Mouse (Mus musculus): ENCODE data around the gene Ift122. TPM values are rescaled to one million over a fixed set of nuclear protein-coding genes. Genes with fewer than 3 reads are reported as not detected.
"Not testable (repeated sequence)": the region's sequence is repeated elsewhere in the genome, so short reads cannot be mapped to it uniquely, and the experiment has no call there.

Ift122 gene
- polyA plus RNA-seq, 3 experiments from 2014 or later: 1.3 to 2.0 (median 1.6) TPM

DNA sequence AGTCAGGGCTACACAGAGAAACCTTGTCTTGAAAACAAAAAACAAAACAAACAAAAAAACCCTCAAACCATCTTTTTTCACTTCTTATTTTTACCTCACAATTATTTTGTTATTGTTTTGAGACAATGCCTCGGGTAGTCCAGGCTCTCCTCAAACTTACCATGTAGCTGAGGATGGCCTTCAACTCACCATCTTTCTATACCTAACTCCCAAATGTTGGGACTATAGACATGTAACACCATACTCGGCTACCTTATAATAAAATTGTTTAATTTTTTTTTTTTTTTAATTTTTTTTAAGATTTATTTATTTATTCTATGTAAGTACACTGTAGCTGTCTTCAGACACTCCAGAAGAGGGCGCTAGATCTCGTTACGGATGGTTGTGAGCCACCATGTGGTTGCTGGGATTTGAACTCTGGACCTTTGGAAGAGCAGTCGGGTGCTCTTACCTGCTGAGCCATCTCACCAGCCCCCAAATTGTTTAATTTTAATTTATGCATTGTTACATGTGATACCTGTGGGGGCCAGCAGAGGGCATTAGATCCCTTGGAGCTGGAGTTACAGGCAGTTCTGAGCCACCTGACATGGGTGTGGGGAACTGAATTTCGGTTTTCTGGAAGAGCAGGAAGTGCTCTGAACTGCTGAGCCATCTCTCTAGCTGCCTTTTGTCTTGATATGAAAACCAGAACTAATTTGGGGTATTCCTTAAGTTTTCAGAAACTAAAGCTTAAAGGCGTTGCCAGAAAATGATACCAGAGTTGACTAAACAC, 6.4 kb upstream of the Ift122 start:
- peak; percentile 86 for ATAC-seq

GRCm38 (mm10) chr6:115848598-115849304, 4.5 kb upstream of the Ift122 start:
- no peak for ATAC-seq

DNA sequence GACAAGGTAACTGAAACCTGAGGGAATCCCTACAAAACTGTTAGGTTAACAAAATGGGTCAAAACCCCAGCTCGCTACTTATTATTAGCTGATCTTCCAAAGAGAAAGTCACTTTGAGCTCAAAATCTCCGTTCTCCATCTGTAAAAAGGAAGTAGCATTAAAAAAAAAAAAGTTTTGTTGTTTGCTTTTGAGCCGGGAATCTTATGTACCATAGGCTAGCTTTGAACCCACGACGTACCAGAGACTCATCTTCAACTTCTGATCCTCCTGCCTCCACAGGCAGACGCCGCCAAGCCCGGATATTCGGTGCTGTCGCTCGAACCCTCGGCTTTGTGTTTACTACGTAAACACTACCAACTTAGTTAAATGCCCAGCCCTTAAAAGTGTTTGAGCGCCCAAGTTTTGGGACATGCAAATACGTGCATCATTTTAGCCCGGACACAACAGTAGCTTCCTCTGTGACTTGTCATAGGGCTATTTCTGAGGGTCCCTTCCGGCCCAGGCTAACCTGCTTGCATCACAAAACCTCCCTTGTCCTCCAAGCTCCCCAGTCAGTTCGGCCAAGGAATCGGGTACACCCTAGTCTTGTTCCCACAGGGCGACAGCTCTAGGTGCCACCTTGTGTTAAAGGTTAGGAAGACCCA, 702 bp upstream of the Ift122 start:
- ATAC-seq: no peak

- no peak for ATAC-seq
Observed at GRCm38 (mm10) chr6:115853985-115854384, 715 bp downstream of the Ift122 start.

DNA sequence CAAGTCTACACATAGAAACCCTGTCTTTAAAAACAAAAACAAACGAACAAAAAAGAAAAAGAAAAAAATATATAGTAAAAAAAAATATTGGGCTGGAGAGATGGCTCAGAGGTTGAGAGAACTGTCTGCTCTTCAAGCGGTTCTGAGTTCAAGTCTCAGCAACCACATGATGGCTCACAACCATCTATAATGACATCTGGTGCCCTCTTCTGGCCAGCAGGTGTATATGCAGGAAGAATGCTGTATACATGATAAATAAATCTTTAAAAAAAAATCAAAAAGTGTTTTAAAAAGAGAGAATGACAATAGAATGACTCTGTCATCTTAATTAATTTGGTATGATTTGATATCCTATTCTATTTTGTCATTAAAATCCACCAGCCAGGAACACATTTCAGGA, 1.2 kb downstream of the Ift122 start:
- no peak for ATAC-seq

- no peak for ATAC-seq
Observed at GRCm38 (mm10) chr6:115855733-115856360, 2.6 kb downstream of the Ift122 start.

DNA sequence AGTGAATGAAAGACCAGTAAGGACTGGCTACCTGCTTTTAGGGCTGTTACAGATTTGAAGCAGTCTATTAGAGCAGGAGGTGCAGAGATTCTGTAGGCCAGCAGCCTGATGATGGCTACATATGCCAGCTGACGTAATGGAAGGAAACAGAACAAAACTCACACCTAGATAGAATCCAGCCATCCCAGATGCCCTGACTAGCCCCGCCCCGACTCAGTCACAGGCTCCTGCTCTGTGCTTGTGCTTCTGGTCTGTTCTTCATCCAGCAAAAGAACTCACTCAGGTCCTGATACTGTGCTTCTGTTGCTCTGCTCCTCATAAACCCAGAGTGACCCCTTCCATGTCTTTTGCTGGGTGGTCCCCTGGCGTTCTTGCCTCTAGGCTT, 3.1 kb downstream of the Ift122 start:
- no peak for ATAC-seq

DNA sequence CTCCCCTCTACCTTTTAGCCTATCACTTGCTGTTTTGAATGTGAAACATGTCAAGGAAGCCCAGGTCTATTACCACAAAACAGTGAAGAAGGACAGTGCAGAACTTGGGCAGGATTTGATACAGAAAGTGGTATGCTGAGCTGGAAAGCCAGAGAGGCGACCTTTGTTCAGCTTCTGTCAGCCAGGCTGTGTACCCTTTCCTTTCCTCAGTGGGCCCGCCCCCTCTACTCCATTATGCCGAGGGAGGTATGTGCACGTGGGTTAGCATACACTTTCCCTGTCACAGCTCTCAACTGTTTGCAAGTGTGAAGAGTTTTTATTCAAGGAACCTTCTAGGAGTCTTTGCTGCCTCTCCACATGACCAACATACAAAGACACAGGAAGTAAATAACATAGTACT, 6.0 kb downstream of the Ift122 start:
- ATAC-seq: no peak

GRCm38 (mm10) chr6:115860027-115860556, 6.8 kb downstream of the Ift122 start:
- no peak for ATAC-seq

DNA sequence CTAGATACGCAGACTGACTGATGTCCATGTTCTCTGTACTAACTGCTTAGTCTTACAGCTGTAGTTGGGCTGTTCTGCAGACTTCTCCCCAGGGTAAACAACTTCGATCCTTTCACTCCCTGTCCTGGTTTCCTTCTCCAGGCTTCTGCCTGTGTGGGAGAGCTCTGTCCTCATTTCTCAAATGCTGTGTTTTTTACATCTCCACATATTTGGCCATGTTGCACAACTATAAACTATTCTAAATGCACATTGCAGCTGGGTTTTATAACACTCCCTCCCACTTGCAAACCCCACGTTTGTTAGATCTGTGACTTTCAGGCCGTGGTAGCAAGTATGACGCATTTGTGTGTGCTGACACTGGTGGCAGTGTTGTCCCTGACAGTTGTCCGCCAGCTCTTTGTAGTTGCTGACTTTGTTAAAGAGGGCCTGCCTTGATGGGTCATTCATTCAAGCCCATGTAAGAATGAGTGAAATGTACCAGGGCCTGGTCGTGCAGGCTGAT, 10.1 kb downstream of the Ift122 start:
- ATAC-seq: no peak

GRCm38 (mm10) chr6:115865246-115865645, 12.0 kb downstream of the Ift122 start:
- ATAC-seq: no peak

- not testable (repeated sequence) for ATAC-seq
Observed at GRCm38 (mm10) chr6:115867157-115867556, 13.9 kb downstream of the Ift122 start.

DNA sequence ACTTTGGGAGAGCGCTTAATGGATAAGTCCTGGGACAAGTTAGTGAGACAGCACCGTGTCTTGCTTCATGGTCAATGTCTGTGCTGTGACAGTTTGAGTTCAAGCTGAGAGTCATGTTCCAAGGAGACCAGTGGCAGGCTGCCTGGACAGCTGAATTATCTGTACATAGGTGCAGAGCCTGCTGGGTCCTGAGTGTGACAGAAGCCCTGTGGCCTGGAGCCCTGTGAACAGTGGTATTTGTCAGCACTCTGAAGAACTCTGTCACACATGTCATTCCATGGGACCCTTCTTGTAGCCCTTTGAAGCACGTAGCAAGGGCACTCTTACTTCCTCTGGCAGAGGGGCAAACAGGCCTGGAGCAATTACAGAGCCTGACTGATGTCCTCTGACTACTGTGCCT, 18.0 kb downstream of the Ift122 start:
- not testable (repeated sequence) for ATAC-seq

GRCm38 (mm10) chr6:115877239-115877638, 24.0 kb downstream of the Ift122 start:
- no peak for ATAC-seq

DNA sequence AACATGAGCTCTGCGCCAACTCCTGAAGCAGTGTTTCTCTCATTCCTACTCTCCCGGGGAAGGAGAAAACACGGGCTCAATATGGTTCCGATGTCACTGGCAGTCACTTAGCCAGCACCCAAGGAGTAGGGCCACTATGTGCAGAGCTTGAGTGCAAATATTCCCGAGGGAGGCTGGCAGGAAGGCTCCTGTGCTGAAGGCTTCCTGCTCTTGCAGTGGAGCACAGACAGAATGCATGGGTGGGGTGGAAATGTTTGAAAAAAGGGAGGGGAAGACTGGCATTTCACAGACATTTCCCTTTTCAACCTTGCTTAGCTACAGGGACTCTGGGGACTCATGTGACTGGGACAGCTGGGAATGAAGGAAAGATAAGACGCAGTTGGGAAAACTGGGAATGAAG, 25.4 kb downstream of the Ift122 start:
- ATAC-seq: no peak

GRCm38 (mm10) chr6:115879736-115880135, 26.5 kb downstream of the Ift122 start:
- ATAC-seq: no peak

DNA sequence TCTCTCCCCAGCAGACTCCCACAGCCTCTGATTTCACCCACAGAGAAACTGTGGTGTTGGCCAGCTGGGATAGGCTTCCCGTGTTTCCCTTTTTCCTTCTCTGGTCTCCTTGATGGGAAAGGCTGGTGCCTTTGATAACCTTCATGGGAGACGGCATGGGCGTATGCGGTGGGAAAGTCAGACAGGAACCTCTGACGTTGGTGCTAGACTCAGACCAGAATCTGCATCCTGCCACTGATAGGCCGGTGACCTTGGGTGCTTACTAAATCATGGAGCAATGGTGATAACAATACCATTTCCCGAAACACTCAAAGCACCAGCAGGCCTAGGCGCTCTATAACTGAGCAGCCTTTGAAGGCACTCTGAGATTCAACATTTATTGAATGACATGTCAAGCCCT, 27.5 kb downstream of the Ift122 start:
- ATAC-seq: no peak

DNA sequence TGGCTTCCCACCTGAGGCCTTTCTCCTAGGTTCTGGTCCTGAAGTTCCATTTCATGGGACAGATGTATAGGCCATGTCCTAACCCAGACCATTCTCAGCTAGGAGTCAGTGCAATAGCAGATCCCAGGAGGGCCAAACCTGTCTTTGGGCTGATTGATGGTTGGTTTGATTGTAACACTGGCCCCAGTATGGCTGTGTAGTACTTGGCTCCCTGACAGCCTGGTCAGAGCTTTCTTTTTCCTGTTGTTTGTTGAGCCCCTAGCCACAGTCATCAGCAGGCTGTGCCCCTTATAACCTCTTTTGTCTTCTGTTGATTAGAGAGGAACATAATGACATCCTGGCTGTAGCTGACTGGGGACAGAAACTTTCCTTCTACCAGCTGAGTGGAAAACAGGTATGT, 30.7 kb downstream of the Ift122 start:
- no peak for ATAC-seq

GRCm38 (mm10) chr6:115886894-115887293, 33.6 kb downstream of the Ift122 start:
- ATAC-seq: no peak

DNA sequence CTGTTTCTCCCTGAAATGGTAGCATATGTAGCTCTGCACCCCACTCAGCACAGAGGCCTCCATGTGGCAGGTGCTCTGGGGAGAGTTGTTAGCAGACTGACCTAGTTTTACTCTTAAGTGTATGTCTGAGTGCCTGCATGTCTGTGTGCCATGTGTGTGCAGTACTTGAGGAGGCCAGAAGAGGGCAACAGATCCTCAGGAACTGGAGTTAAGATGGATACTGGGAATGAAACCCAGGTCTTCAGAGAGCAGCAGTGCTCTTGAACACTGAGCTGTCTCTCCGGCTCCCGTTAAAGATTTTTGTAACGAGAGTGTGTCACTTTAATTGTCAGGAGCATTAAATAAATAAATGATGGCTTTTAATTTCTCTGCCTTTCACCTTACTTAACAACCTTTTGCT, 35.0 kb downstream of the Ift122 start:
- no peak for ATAC-seq

DNA sequence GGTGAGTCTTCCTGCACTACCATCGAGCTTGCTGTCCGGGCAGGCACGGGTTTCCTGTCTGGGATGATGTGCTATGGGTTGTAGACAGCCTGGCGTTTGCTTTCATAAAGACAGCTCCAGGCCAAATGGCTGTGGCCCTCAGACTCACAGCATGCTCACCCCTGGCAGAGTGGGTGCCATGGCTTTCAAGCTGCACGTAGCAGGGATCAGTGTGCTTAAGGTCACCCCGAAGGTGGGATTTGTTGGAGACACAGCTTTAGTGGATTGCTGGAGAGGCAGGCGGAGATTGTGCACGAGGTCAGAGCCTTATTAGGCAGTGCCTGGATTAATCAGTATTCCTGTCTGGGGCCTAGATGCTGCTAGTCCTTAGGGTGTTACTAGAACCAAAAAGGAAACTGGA, 37.3 kb downstream of the Ift122 start:
- ATAC-seq: no peak

GRCm38 (mm10) chr6:115891061-115891460, 37.8 kb downstream of the Ift122 start:
- no peak for ATAC-seq
